Mouse (Mus musculus): ENCODE measurements at regions not wholly inside any gene's neighbourhood (a gene's known extent, or its start where the extent isn't known, plus 50 kb on each side); places are given as distances from the start of the nearest gene placed in this dataset.

- H3K9ac ChIP-seq (ENCODE audit: low read depth, low read length), result no peak overlapping the region
- H3K27ac ChIP-seq (ENCODE audit: low read length), result no peak overlapping the region
- H3K9me3 ChIP-seq (replicated peaks; ENCODE audit: control insufficient read depth, low read length, poor library complexity, severe bottlenecking), result no peaks in the 10 kb centered on the region
- H3K4me1 ChIP-seq (ENCODE audit: control insufficient read depth, insufficient read depth, low read length), result no peaks in the 10 kb centered on the region
- H3K4me2 ChIP-seq (ENCODE audit: low read length), result no peak overlapping the region
- ATAC-seq, result no peak
- H3K36me3 ChIP-seq (ENCODE audit: control insufficient read depth, insufficient read depth, low read length), result no peaks in the 10 kb centered on the region
- no peaks in the 10 kb centered on the region for H3K27me3 ChIP-seq (ENCODE audit: control insufficient read depth, insufficient read depth, low read depth, low read length)
- 94% methylated on average over 6 of the region's 6 CpGs for WGBS
- H3K4me3 ChIP-seq (ENCODE audit: low read depth, low read length), result no peak overlapping the region
These were observed 158.6 kb downstream of the Rap2a start for GRCm38 (mm10) chr14:120636726-120637400.

GRCm38 (mm10) chr14:120637486-120638125, 159.4 kb downstream of the Rap2a start:
- no peak for ATAC-seq
- H3K4me2 ChIP-seq (ENCODE audit: low read length), result no peak overlapping the region
- H3K27ac ChIP-seq (ENCODE audit: low read length), result no peak overlapping the region
- no peaks in the 10 kb centered on the region for H3K27me3 ChIP-seq (ENCODE audit: control insufficient read depth, insufficient read depth, low read depth, low read length)
- H3K9ac ChIP-seq (ENCODE audit: low read depth, low read length), result no peak overlapping the region
- H3K4me1 ChIP-seq (ENCODE audit: control insufficient read depth, insufficient read depth, low read length), result no peaks in the 10 kb centered on the region
- 72% methylated on average over 13 of the region's 13 CpGs for whole genome bisulfite sequencing
- no peaks in the 10 kb centered on the region for H3K36me3 ChIP-seq (ENCODE audit: control insufficient read depth, insufficient read depth, low read length)
- no peak overlapping the region for H3K4me3 ChIP-seq (ENCODE audit: low read depth, low read length)
- no peaks in the 10 kb centered on the region for H3K9me3 ChIP-seq (replicated peaks; ENCODE audit: control insufficient read depth, low read length, poor library complexity, severe bottlenecking)

- H3K27me3 ChIP-seq (ENCODE audit: control insufficient read depth, insufficient read depth, low read depth, low read length), result no peaks in the 10 kb centered on the region
- H3K9me3 ChIP-seq (replicated peaks; ENCODE audit: control insufficient read depth, low read length, poor library complexity, severe bottlenecking), result no peaks in the 10 kb centered on the region
- no peak overlapping the region for H3K4me2 ChIP-seq (ENCODE audit: low read length)
- no peak overlapping the region for H3K27ac ChIP-seq (ENCODE audit: low read length)
- H3K9ac ChIP-seq (ENCODE audit: low read depth, low read length), result no peak overlapping the region
- H3K36me3 ChIP-seq (ENCODE audit: control insufficient read depth, insufficient read depth, low read length), result no peaks in the 10 kb centered on the region
- 90% methylated on average over 5 of the region's 5 CpGs for WGBS
- no peaks in the 10 kb centered on the region for H3K4me1 ChIP-seq (ENCODE audit: control insufficient read depth, insufficient read depth, low read length)
- H3K4me3 ChIP-seq (ENCODE audit: low read depth, low read length), result no peak overlapping the region
- no peak for ATAC-seq
These were observed 164.3 kb downstream of the Rap2a start for GRCm38 (mm10) chr14:120642591-120642990.

GRCm38 (mm10) chr14:120652034-120652433, 173.8 kb downstream of the Rap2a start:
- H3K4me2 ChIP-seq (ENCODE audit: low read length), result no peak overlapping the region
- H3K36me3 ChIP-seq (ENCODE audit: control insufficient read depth, insufficient read depth, low read length), result no peaks in the 10 kb centered on the region
- H3K4me3 ChIP-seq (ENCODE audit: low read depth, low read length), result no peak overlapping the region
- H3K9ac ChIP-seq (ENCODE audit: low read depth, low read length), result no peak overlapping the region
- H3K9me3 ChIP-seq (replicated peaks; ENCODE audit: control insufficient read depth, low read length, poor library complexity, severe bottlenecking), result no peaks in the 10 kb centered on the region
- no peaks in the 10 kb centered on the region for H3K27me3 ChIP-seq (ENCODE audit: control insufficient read depth, insufficient read depth, low read depth, low read length)
- H3K27ac ChIP-seq (ENCODE audit: low read length), result no peak overlapping the region
- no peaks in the 10 kb centered on the region for H3K4me1 ChIP-seq (ENCODE audit: control insufficient read depth, insufficient read depth, low read length)
- WGBS, result 89% methylated on average over 7 of the region's 7 CpGs
- ATAC-seq, result no peak

GRCm38 (mm10) chr14:120660321-120660781, 182.1 kb downstream of the Rap2a start:
- ATAC-seq, result no peak
- Histone ChIP-seq H3K27me3 (ENCODE audit: control insufficient read depth, insufficient read depth, low read depth, low read length) (no peaks in the 10 kb centered on the region), H3K9ac (ENCODE audit: low read depth, low read length) (no peak overlapping the region), H3K36me3 (ENCODE audit: control insufficient read depth, insufficient read depth, low read length) (no peaks in the 10 kb centered on the region), H3K9me3 (replicated peaks; ENCODE audit: control insufficient read depth, low read length, poor library complexity, severe bottlenecking) (no peaks in the 10 kb centered on the region), H3K4me3 (ENCODE audit: low read depth, low read length) (no peak overlapping the region), H3K4me2 (ENCODE audit: low read length) (no peak overlapping the region), H3K27ac (ENCODE audit: low read length) (no peak overlapping the region), H3K4me1 (ENCODE audit: control insufficient read depth, insufficient read depth, low read length) (no peaks in the 10 kb centered on the region)
- WGBS, result 78% methylated on average over 6 of the region's 6 CpGs

- ATAC-seq, result no peak
- H3K4me3 ChIP-seq (ENCODE audit: low read depth, low read length), result no peak overlapping the region
- H3K27me3 ChIP-seq (ENCODE audit: control insufficient read depth, insufficient read depth, low read depth, low read length), result no peaks in the 10 kb centered on the region
- H3K4me1 ChIP-seq (ENCODE audit: control insufficient read depth, insufficient read depth, low read length), result no peaks in the 10 kb centered on the region
- H3K9ac ChIP-seq (ENCODE audit: low read depth, low read length), result no peak overlapping the region
- no peaks in the 10 kb centered on the region for H3K36me3 ChIP-seq (ENCODE audit: control insufficient read depth, insufficient read depth, low read length)
- H3K4me2 ChIP-seq (ENCODE audit: low read length), result no peak overlapping the region
- no peak overlapping the region for H3K27ac ChIP-seq (ENCODE audit: low read length)
- no peaks in the 10 kb centered on the region for H3K9me3 ChIP-seq (replicated peaks; ENCODE audit: control insufficient read depth, low read length, poor library complexity, severe bottlenecking)
- 81% methylated on average over 5 of the region's 5 CpGs for WGBS
These were observed 182.9 kb downstream of the Rap2a start for GRCm38 (mm10) chr14:120661111-120661510.

- H3K27me3 ChIP-seq (ENCODE audit: control insufficient read depth, insufficient read depth, low read depth, low read length), result no peaks in the 10 kb centered on the region
- no peaks in the 10 kb centered on the region for H3K36me3 ChIP-seq (ENCODE audit: control insufficient read depth, insufficient read depth, low read length)
- H3K4me1 ChIP-seq (ENCODE audit: control insufficient read depth, insufficient read depth, low read length), result no peaks in the 10 kb centered on the region
- H3K9ac ChIP-seq (ENCODE audit: low read depth, low read length), result no peak overlapping the region
- no peak overlapping the region for H3K27ac ChIP-seq (ENCODE audit: low read length)
- no peak overlapping the region for H3K4me3 ChIP-seq (ENCODE audit: low read depth, low read length)
- H3K9me3 ChIP-seq (replicated peaks; ENCODE audit: control insufficient read depth, low read length, poor library complexity, severe bottlenecking), result no peaks in the 10 kb centered on the region
- ATAC-seq, result no peak
- H3K4me2 ChIP-seq (ENCODE audit: low read length), result no peak overlapping the region
- WGBS, result 81% methylated on average over 5 of the region's 5 CpGs
These were observed 191.4 kb downstream of the Rap2a start for GRCm38 (mm10) chr14:120669665-120670064.

- Histone ChIP-seq H3K36me3 (ENCODE audit: control insufficient read depth, insufficient read depth, low read length) (no peaks in the 10 kb centered on the region), H3K4me2 (ENCODE audit: low read length) (no peak overlapping the region), H3K4me3 (ENCODE audit: low read depth, low read length) (no peak overlapping the region), H3K4me1 (ENCODE audit: control insufficient read depth, insufficient read depth, low read length) (no peaks in the 10 kb centered on the region), H3K27me3 (ENCODE audit: control insufficient read depth, insufficient read depth, low read depth, low read length) (no peaks in the 10 kb centered on the region), H3K9me3 (replicated peaks; ENCODE audit: control insufficient read depth, low read length, poor library complexity, severe bottlenecking) (no peaks in the 10 kb centered on the region), H3K27ac (ENCODE audit: low read length) (no peak overlapping the region), H3K9ac (ENCODE audit: low read depth, low read length) (no peak overlapping the region)
- no peak for ATAC-seq
- 85% methylated on average over 2 of the region's 2 CpGs for WGBS
These were observed 197.5 kb downstream of the Rap2a start for GRCm38 (mm10) chr14:120675752-120676151.

- Histone ChIP-seq H3K27me3 (ENCODE audit: control insufficient read depth, insufficient read depth, low read depth, low read length) (no peaks in the 10 kb centered on the region), H3K9me3 (replicated peaks; ENCODE audit: control insufficient read depth, low read length, poor library complexity, severe bottlenecking) (no peaks in the 10 kb centered on the region), H3K9ac (ENCODE audit: low read depth, low read length) (no peak overlapping the region), H3K4me1 (ENCODE audit: control insufficient read depth, insufficient read depth, low read length) (no peaks in the 10 kb centered on the region), H3K4me2 (ENCODE audit: low read length) (no peak overlapping the region), H3K27ac (ENCODE audit: low read length) (no peak overlapping the region), H3K36me3 (ENCODE audit: control insufficient read depth, insufficient read depth, low read length) (no peaks in the 10 kb centered on the region), H3K4me3 (ENCODE audit: low read depth, low read length) (no peak overlapping the region)
- ATAC-seq, result no peak
- 88% methylated on average over 9 of the region's 9 CpGs for WGBS
These were observed 200.3 kb downstream of the Rap2a start for GRCm38 (mm10) chr14:120678533-120678932.

Data from midbrain, embryonic 16.5 days (tissue).